22 mouse cellular contexts compared by ENCODE assay signal in the genomic region with DNA sequence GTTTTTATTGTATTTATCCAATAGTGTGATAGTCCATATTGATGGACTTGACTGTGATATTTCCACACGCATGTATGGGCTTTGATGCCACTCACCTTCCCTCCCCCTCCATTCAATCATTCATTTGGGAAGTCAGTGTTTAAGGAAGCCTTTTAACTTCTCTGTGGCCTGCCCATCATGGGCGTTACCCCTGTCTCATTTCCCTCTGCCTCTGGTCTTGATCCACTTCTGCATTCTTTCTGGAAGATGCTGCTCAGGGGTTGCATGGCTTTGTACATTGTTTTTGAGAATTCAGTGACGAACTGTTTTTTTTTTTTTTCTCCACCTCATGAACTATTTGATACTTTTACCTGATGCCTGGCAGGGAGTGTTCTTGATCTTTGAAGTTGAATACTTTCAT. TPM values are rescaled to one million over a fixed set of nuclear protein-coding genes. Genes with fewer than 3 reads are reported as not detected.
DNase-seq lines count a peak whose midpoint lies in the region; ATAC-seq lines count a peak whose summit lies in the region.
"Had no signal": no experiment of that assay in that cellular context is flagged by ENCODE, and none has a peak within 500 bp of the region (broad histone marks: within the 10 kb centered on the region; RNA-seq: fewer than 3 reads in every experiment).

No protein-coding gene starts in this region.

- H3K4me3 ChIP-seq in hindbrain, embryonic 10.5 days, result no peak overlapping the region
- H3K4me3 ChIP-seq: embryonic facial prominence, embryonic 10.5 days; embryonic facial prominence, embryonic 12.5 days; forebrain, embryonic 13.5 days; forebrain, embryonic 15.5 days had no signal

- 89% methylated on average over 3 of the region's 3 CpGs for WGBS in hindbrain, embryonic 10.5 days

- H3K27ac ChIP-seq in hindbrain, embryonic 10.5 days, result no peak overlapping the region
- H3K27ac ChIP-seq: embryonic facial prominence, embryonic 10.5 days; embryonic facial prominence, embryonic 12.5 days; forebrain, embryonic 13.5 days; forebrain, embryonic 15.5 days had no signal

- no peaks in the 10 kb centered on the region for H3K9me3 ChIP-seq in hindbrain, embryonic 10.5 days
- H3K9me3 ChIP-seq: embryonic facial prominence, embryonic 10.5 days; embryonic facial prominence, embryonic 12.5 days; forebrain, embryonic 13.5 days; forebrain, embryonic 15.5 days had no signal

- no peaks in the 10 kb centered on the region for H3K27me3 ChIP-seq in hindbrain, embryonic 10.5 days (ENCODE audit: insufficient read depth, poor library complexity, severe bottlenecking)
- H3K27me3 ChIP-seq: embryonic facial prominence, embryonic 12.5 days; forebrain, embryonic 13.5 days; forebrain, embryonic 15.5 days had no signal

- no peaks in the 10 kb centered on the region for H3K36me3 ChIP-seq in hindbrain, embryonic 10.5 days
- H3K36me3 ChIP-seq: embryonic facial prominence, embryonic 10.5 days; embryonic facial prominence, embryonic 12.5 days; forebrain, embryonic 15.5 days had no signal

- 0 out of 2 replicates have a peak, but pooled peaks have one; percentile 36 for ATAC-seq in common myeloid progenitor, adult 5-6 weeks (replicated peaks; ENCODE audit: low read depth, poor library complexity, severe bottlenecking)
- ATAC-seq in granulocyte monocyte progenitor cell, adult 5-6 weeks (replicated peaks; ENCODE audit: poor library complexity, severe bottlenecking), result peak; percentile 40; the same call in 1 of the 2 replicates
- no peak for ATAC-seq in activated CD4-positive, CD25-positive, alpha-beta regulatory T cell, adult 4 months
- ATAC-seq: forebrain, embryonic 13.5 days; forebrain, embryonic 15.5 days; forebrain, postnatal 0 days had no signal

- peak; percentile 31 to 52 for DNase-seq in monocyte, adult 2 months (ENCODE audit: low read depth in 1 of 2, low spot score in 2 of 2)
- DNase-seq in hindbrain, embryonic 10.5 days (ENCODE audit: low spot score), result no peak
- DNase-seq in T-cell, adult 2 months (ENCODE audit: low spot score), result no peak
- DNase-seq: adrenal gland, adult 2 months; adrenal gland, postnatal 10 days; adrenal gland, postnatal 25 days; cerebellum, adult 11 months; cerebellum, adult 18-20 months; cerebellum, adult 8-10 months; cerebellum, adult 9-11 months; cerebellum, postnatal 14 days; cerebellum, postnatal 36 days; forebrain, postnatal 0 days had no signal

- no peaks in the 10 kb centered on the region for H3K4me1 ChIP-seq in hindbrain, embryonic 10.5 days (replicated peaks)
- H3K4me1 ChIP-seq: embryonic facial prominence, embryonic 10.5 days; embryonic facial prominence, embryonic 12.5 days; forebrain, embryonic 13.5 days; forebrain, embryonic 15.5 days had no signal

RNA-seq across cellular contexts. Expression of gene Ano2, which starts 38.9 kb away (rescaled TPM):
- not detected in 2 replicates for total RNA-seq in common myeloid progenitor, adult 5-6 weeks (2017)
- not detected in 2 replicates for total RNA-seq in granulocyte monocyte progenitor cell, adult 5-6 weeks (2014; fragmentation: Nextera tagmentation)
- total RNA-seq in granulocyte monocyte progenitor cell, adult 5-6 weeks (2017), result not detected in 2 replicates
- 0.16 and 0.22 TPM in 2 replicates for polyA plus RNA-seq in hindbrain, embryonic 10.5 days (2016; fragmentation: Nextera tagmentation; extraction: Ambion mirVana)
- not detected for polyA plus RNA-seq in activated CD4-positive, CD25-positive, alpha-beta regulatory T cell, adult 4 months (2017; shearing (Covaris generic))
- total RNA-seq: adrenal gland, postnatal 25 days; MEL had no signal
- polyA plus RNA-seq: C2C12; forebrain, embryonic 13.5 days had no signal

Comparison
In these comparisons a context has a peak if more than half of its experiments do, and no peak if none do; other contexts are left out.
1. DNase-seq: peak in monocyte, adult 2 months (2 of 2); none in hindbrain, embryonic 10.5 days (single experiment) and T-cell, adult 2 months (single experiment).